Mouse (Mus musculus) kidney, adult 2 months (tissue): ENCODE data around the gene Cyfip2.

Experiments
- CTCF ChIP-seq: fragments of 200-500 bp; conservative IDR thresholded peaks from 2 replicates; pipeline ENCODE4 v1.5.1; 2011; ENCODE audit warnings: low read depth, mild to moderate bottlenecking, control low read depth, low read length, moderate library complexity, mixed read lengths; ENCODE audit not compliant: insufficient read depth, insufficient read length
- POLR2A ChIP-seq: fragments of 200-500 bp; IDR thresholded peaks from one replicate; pipeline ENCODE4 v1.6.1; 2011; ENCODE audit warnings: low read depth, low read length, control low read depth

DNA sequence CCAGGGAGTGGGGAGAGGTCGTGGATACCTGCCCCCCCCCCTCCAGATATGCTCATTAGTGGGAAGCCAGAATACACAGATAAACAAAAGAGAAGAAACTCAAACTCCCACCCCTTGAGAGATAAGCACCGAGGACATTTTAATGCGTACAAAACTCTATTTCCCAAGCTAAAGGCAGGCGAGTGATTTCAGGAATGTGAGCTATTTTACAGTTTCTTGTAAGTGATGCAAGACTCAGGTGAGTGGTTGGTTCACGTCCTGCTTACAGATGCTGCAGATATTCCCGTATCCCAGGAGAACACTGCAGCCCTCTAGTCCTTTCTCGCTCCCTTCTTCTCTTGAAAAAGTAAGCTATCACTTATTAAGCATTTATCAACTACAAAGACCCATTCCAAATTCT is 66.3 kb downstream of the Cyfip2 start:
- TF ChIP-seq POLR2A, result no peak
- no peak for TF ChIP-seq CTCF
